Comparison of ENCODE assay signal across 18 mouse cellular contexts in the genomic region with DNA sequence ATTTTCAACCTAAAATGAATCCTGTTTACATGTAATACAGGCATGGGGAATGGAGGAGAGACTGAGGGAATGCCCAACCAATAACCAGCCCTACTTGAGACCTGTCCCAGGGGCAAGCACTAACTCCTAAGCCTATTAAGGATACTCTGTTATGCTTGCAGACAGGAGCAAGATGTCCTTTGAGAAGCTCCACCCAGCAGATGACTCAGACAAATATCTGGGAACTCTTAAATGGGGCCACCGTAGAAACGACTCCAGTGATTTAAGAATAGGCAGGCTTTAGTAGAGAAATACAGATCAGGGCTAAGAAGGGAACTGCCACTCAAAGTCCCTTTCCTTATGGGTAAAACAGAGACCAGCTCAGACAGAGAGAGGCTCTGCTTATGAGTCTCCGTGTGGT.
DNase-seq lines count a peak whose midpoint lies in the region; ATAC-seq and TF ChIP-seq lines count a peak whose summit lies in the region.
"Had no signal": no experiment of that assay in that cellular context is flagged by ENCODE, and none has a peak within 500 bp of the region (broad histone marks: within the 10 kb centered on the region; RNA-seq: fewer than 3 reads in every experiment).

No protein-coding gene starts in this region.

- intact Hi-C loops in gastrocnemius, adult 2 months (cut with DNase I), result loop anchor here (1.0 to 2.0 kb wide), 4 partner anchors 118 to 276 kb away; a partner anchor contains a TSS
- intact Hi-C loops in gastrocnemius, postnatal 36 days (cut with DNase I), result loop anchor here (5.0 kb wide), 2 partner anchors 126 to 276 kb away; a partner anchor contains a TSS
- intact Hi-C loops in heart, postnatal 14 days (cut with DNase I), result no loop called here

- H3K9me3 ChIP-seq in lung, postnatal 0 days (ENCODE audit: low read length), result no peaks in the 10 kb centered on the region
- H3K9me3 ChIP-seq: embryonic facial prominence, embryonic 10.5 days; forebrain, embryonic 13.5 days; heart, embryonic 15.5 days; hindbrain, embryonic 13.5 days had no signal

- peaks cover 16% of the 10 kb centered on the region for H3K4me1 ChIP-seq in lung, postnatal 0 days (ENCODE audit: insufficient read depth, low read depth, low read length)
- peaks cover 13% of the 10 kb centered on the region for H3K4me1 ChIP-seq in kidney, adult 2 months (ENCODE audit: control insufficient read depth, insufficient read depth, low read length)

- no peaks in the 10 kb centered on the region for H3K36me3 ChIP-seq in lung, postnatal 0 days (ENCODE audit: insufficient read depth, low read length)
- no peaks in the 10 kb centered on the region for H3K36me3 ChIP-seq in kidney, adult 2 months (ENCODE audit: control insufficient read depth, insufficient read depth, low read length)
- H3K36me3 ChIP-seq: embryonic facial prominence, embryonic 10.5 days; heart, embryonic 15.5 days; hindbrain, embryonic 13.5 days had no signal

- no peak for TF ChIP-seq CTCF in gastrocnemius, adult 2 months (IDR thresholded peaks at IDR 0.05)
- TF ChIP-seq CTCF in lung, postnatal 0 days (IDR thresholded peaks at IDR 0.05), result no peak
- TF ChIP-seq CTCF in kidney, adult 2 months (conservative IDR thresholded peaks at IDR 0.05; ENCODE audit: insufficient read depth, insufficient read length, low read depth, low read length), result no peak

- no peak overlapping the region for H3K4me3 ChIP-seq in gastrocnemius, adult 2 months
- H3K4me3 ChIP-seq in lung, postnatal 0 days (ENCODE audit: low read depth, low read length), result no peak overlapping the region
- H3K4me3 ChIP-seq in kidney, adult 2 months (ENCODE audit: insufficient read depth, low read depth, low read length), result no peak overlapping the region
- H3K4me3 ChIP-seq: embryonic facial prominence, embryonic 10.5 days; forebrain, embryonic 13.5 days; heart, embryonic 15.5 days; hindbrain, embryonic 13.5 days had no signal

- no peak for TF ChIP-seq EP300 in lung, postnatal 0 days (IDR thresholded peaks at IDR 0.05)

- H3K9ac ChIP-seq in lung, postnatal 0 days (replicated peaks; ENCODE audit: low read depth), result no peak overlapping the region
- H3K9ac ChIP-seq: forebrain, embryonic 13.5 days; forebrain, postnatal 0 days; heart, embryonic 15.5 days; hindbrain, embryonic 13.5 days had no signal

- no peak for TF ChIP-seq POLR2A in kidney, adult 2 months (IDR thresholded peaks at IDR 0.05; ENCODE audit: low read depth, low read length)

- H3K4me2 ChIP-seq in lung, postnatal 0 days (replicated peaks; ENCODE audit: low read depth, low read length), result no peak overlapping the region
- H3K4me2 ChIP-seq: forebrain, embryonic 13.5 days; heart, embryonic 15.5 days; hindbrain, embryonic 13.5 days had no signal

- no peaks in the 10 kb centered on the region for H3K27me3 ChIP-seq in lung, postnatal 0 days (replicated peaks; ENCODE audit: insufficient read depth, low read length)
- no peaks in the 10 kb centered on the region for H3K27me3 ChIP-seq in kidney, adult 2 months (replicated peaks; ENCODE audit: control insufficient read depth, insufficient read depth, low read length)
- H3K27me3 ChIP-seq: CH12.LX; forebrain, embryonic 13.5 days; heart, embryonic 15.5 days; hindbrain, embryonic 13.5 days had no signal

- no peak for ATAC-seq in lung, postnatal 0 days
- ATAC-seq: forebrain, embryonic 13.5 days; forebrain, postnatal 0 days; hindbrain, postnatal 0 days had no signal

- DNase-seq in gastrocnemius, adult 2 months, result no peak
- no peak for DNase-seq in gastrocnemius, postnatal 36 days
- DNase-seq in heart, adult 8-10 months (ENCODE audit: low spot score), result peak; percentile 40
- no peak for DNase-seq in heart, postnatal 14 days
- DNase-seq in lung, postnatal 0 days (ENCODE audit: low spot score), result peak; percentile 53
- no peak for DNase-seq in lung, postnatal 36 days
- DNase-seq in kidney, adult 2 months, result no peak
- DNase-seq: adrenal gland, postnatal 14 days; cerebellum, adult 18-20 months; cerebellum, adult 9-11 months; forebrain, postnatal 0 days; kidney, adult 11 months had no signal

- WGBS in lung, postnatal 0 days, result 53% methylated on average over 3 of the region's 3 CpGs
- 75% methylated on average over 3 of the region's 3 CpGs for WGBS in kidney, adult 2 months

- H3K27ac ChIP-seq in gastrocnemius, adult 2 months, result peak overlapping the region; percentile 87
- H3K27ac ChIP-seq in lung, postnatal 0 days (ENCODE audit: low read length), result peak overlapping the region; percentile 47; the same call in 1 of the 2 replicates
- no peak overlapping the region for H3K27ac ChIP-seq in kidney, adult 2 months (ENCODE audit: insufficient read depth, low read depth, low read length)
- H3K27ac ChIP-seq: embryonic facial prominence, embryonic 10.5 days; forebrain, embryonic 13.5 days; heart, embryonic 15.5 days; hindbrain, embryonic 13.5 days; hindbrain, postnatal 0 days had no signal

Comparison
In these comparisons a context has a peak if more than half of its experiments do, and no peak if none do; other contexts are left out.
1. DNase-seq: peak in heart, adult 8-10 months (single experiment) and lung, postnatal 0 days (single experiment); none in gastrocnemius, adult 2 months (single experiment), gastrocnemius, postnatal 36 days (0 of 2), heart, postnatal 14 days (0 of 2), lung, postnatal 36 days (single experiment) and kidney, adult 2 months (single experiment).